Mouse (Mus musculus) cerebellum, adult 11-12 months (tissue): ENCODE measurements at regions not wholly inside any gene's neighbourhood (a gene's known extent, or its start where the extent isn't known, plus 50 kb on each side); places are given as distances from the start of the nearest gene placed in this dataset.

Experiments
- DNase-seq: peaks from one replicate; pipeline ENCODE4 v3.0.0; 2022

- DNase-seq = no peak
These were observed 177.1 kb downstream of the Mycn start for GRCm38 (mm10) chr12:12764586-12764985.

- no peak for DNase-seq
These were observed 185.3 kb downstream of the Mycn start for GRCm38 (mm10) chr12:12756301-12756948.

DNA sequence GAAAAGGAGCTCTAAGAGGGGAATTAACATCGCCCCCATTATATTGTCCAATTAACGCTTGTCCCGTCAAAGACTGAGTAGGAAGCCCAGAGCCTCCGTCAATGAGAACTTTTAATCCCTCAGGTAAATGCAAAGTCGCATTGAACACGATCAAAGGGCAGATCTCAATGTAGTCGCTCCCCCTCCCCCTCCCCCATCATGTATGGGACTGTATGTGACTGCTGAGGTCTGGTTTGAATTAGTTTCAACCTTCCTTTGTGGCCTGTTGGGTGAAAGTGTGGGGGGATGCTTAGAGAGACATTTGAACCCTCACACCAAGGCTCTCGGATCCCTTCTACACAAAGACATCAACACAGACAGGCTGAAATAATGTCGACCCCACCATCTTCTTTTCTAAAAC, 187.9 kb downstream of the Mycn start:
- no peak for DNase-seq

DNA sequence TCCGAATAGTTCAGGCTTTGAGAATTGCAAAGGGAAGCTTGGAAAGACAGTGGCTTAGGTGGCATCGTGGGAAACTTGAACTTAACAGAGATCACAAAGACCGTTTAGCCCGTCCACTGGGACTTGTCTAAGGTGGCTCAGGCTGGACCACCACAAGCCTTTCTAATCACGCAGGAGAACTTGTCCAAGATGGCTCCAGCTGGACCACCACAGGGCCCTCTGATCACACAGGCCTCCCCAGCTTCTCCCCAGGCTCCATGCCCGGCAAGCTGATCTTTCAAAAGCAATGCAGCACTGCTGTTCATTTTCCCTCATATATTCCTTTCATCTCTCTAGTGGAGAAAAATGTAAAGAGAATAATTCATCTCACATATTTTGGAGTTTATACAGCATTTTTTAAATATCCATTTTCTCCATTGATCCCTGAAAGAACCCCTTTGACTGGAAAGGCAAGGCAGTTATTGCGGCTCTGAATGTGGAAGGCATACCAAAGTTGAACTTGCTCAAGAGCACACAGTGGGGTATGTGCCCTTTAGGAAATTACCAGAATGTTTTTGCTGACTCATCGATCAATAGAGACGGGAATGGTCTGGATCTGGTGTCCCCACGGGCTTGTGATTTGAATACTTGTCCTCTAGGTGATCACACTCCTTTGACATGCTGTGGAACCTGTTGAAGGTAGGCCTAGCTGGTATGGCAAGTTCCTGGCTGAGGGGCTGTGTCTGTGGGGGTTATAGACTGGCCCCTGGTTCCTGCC, 189.9 kb downstream of the Mycn start:
- no peak for DNase-seq

- no peak for DNase-seq
These were observed 192.0 kb downstream of the Mycn start for GRCm38 (mm10) chr12:12749690-12750089.

GRCm38 (mm10) chr12:12746852-12747454, 194.8 kb downstream of the Mycn start:
- no peak for DNase-seq

DNA sequence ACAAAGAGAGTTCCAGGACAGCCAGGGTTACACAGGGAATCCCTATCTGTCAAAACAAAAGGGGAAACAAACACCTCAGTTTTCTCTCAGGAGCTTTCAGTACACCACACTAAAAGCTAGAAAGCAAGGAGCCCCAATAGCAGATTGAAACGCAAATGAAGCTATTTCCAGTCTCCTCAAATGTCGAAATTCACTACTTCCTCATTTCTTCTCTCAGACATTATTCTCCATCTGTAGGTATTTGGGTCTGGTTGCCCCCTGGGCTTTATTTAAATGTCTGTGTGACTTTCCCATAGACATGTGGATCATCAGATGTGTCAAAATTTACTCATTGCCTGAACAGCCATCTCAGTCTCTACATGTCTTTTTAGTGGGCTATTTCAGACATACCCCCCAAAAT, 197.2 kb downstream of the Mycn start:
- no peak for DNase-seq

GRCm38 (mm10) chr12:12738631-12739331, 202.9 kb downstream of the Mycn start:
- DNase-seq = no peak

DNA sequence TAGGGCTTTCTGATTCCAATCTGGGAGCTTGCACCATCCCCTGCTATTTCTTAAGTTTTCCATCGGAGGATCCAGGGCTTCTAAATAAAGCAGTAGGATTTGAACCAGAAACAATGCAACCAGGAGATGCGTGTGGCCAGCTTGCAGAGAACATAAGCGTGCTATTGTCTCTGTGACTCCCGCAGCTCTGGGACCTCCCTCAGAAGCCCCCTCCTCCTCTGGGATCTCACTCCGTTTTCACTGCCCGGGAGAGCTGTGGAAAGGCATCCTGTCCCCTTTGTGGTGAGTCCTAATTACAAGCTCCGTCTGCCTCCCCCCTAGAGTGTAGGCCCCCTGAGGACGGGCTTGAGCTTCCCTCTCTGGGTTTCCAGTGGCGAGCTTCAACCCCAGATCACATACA, 215.9 kb downstream of the Mycn start:
- no peak for DNase-seq

GRCm38 (mm10) chr12:12725075-12725474, 216.6 kb downstream of the Mycn start:
- DNase-seq = no peak

- no peak for DNase-seq
These were observed 217.8 kb downstream of the Mycn start for GRCm38 (mm10) chr12:12723724-12724487.

DNA sequence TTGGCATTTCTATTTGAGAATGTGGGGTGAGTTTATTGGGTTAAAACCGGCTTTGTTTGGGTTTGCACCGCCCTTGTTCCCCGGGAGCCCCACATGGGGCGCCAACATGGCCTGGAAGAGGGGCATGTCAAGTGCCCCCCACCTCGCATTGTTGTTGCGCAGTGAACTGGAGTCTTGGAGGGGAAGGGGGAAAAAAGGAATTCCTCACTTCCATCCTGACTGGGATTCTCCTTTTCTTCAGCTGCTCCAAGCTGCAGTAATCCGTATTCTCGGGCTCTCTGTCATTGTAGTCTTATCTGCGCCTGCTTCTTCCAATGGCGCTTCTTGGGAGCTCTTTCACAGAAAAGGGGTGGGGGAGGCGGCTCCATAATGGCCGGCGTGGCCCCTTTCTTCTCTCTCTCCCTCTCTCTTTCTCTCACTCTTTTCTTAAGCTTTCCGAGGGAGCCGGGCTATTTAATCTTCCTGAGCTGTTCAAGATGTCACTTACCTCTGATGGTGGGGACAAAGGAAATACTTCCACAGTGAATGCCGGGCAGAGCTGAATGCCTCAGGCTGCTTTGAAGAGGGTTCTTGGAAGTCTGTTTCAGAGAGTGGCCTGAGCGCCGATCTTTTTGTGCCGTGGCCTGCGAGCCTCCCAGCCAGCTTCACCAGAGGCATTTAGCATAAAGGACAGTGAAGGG, 218.6 kb downstream of the Mycn start:
- DNase-seq = no peak

GRCm38 (mm10) chr12:12716691-12717090, 225.0 kb downstream of the Mycn start:
- no peak for DNase-seq

GRCm38 (mm10) chr12:12715956-12716669, 225.6 kb downstream of the Mycn start:
- no peak for DNase-seq

- DNase-seq = no peak
These were observed 226.2 kb downstream of the Mycn start for GRCm38 (mm10) chr12:12715528-12715927.

DNA sequence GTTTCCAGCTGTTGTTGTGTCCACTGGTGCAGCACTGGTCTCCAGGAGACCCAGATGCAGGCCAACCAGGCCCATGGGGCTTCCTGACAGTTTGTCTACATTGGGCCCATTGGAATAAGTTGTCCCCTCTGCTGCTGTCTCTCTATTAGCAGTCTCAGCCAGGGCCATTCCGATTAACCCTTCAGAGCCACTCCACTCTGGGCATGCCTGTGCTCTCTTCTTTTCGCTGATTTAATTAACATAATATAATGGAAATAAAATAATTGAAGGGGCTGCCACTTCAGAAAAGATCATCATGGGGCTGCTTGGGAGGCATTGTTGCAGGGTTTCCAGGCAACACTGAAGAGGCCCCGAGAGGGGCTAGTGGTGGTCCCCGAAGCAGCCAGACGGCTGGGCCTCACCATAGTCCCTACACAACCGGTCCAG, 231.5 kb downstream of the Mycn start:
- no peak for DNase-seq

- no peak for DNase-seq
These were observed 232.7 kb downstream of the Mycn start for GRCm38 (mm10) chr12:12708954-12709523.

DNA sequence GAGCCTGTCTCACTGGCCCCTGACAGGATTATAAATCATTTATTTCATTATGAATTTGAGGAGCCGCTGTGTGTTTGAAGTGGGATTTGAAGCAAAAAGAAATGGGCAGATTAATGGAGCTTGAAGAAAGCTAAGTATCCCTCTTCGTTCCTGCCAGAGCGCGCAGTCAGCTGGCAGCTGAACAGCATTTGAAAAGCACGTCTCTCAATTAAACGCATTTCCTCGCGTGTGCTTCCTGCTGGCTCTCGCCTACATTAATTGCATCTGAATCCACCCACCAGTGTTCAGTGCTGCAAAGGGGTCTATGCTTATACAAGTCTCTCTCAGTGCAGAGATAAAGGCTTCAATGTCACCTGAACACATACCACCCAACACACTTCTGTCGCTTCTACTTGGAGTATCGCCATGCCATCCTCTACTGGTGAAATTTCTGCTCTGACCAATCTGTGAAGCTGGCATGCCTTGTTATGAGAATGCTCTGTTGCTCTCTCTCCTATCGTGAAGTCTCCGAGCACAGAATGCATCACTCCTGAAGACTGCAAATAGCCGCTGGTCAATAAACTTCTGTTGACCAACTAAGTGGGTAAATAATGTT, 235.3 kb downstream of the Mycn start:
- DNase-seq = no peak

DNA sequence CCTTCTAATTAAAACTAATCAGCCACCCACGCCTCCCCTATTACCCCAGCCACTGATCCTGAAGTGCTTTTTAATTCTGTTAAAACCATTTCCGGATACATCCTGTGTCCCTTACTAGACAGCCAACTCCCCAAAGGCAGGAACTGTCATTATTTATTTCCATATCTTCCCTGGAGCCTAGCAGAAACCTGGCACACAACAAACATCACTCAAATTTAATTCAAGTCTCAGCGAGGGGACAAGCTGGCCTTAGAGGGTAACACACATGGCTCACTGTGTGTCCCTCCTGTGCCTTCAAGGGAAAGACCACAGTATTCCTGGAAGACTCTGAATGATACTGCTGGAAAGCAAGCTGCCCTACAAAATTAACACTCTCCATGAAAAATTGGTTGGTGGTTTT, 240.0 kb downstream of the Mycn start:
- DNase-seq = no peak

DNA sequence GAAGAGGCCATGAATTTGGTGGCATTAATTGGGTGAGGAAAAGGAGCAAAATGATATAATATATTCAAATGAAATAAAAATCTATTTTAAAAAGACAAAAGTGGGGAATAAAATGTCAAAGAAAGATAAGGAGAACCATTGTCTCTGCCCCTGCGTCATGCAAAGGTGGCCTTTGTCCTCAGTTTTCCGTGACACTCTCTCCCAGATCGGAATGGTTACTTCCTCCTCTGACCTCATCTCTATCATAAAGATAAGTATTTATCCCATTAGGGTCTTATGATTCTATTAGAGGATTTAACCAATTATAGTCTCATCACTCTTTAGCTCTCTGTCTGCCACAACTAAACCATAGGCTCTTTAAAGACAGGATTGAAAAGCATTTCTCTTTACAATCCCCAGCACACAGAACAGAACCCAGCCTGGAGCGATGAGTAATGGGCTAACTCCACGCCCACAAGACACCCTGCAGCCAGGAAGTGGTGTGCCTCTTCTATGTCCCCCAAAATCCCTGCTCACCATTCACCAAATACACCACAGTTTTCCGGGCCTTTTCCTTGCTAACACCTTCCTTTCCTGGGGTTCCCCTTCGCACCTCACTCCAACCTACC, 240.6 kb downstream of the Mycn start:
- DNase-seq = no peak
